Mouse (Mus musculus) ovary, adult 10 weeks (tissue): ENCODE measurements around the gene Klhl1. TPM values are rescaled to one million over a fixed set of nuclear protein-coding genes. Genes with fewer than 3 reads are reported as not detected.

Source experiments
- polyA plus RNA-seq: library from polyadenylated mRNA; stranded (reverse); fragments of 350-450 nt; fragmentation: Illumina TruSeq; extraction: RNeasy Lipid Tissue Mini Kit (QIAGEN cat#74804); gene quantifications from one replicate; pipeline ENCODE4 v1.2.3, GENCODE M21; 2014

Gene Klhl1
- polyA plus RNA-seq = not detected

DNA sequence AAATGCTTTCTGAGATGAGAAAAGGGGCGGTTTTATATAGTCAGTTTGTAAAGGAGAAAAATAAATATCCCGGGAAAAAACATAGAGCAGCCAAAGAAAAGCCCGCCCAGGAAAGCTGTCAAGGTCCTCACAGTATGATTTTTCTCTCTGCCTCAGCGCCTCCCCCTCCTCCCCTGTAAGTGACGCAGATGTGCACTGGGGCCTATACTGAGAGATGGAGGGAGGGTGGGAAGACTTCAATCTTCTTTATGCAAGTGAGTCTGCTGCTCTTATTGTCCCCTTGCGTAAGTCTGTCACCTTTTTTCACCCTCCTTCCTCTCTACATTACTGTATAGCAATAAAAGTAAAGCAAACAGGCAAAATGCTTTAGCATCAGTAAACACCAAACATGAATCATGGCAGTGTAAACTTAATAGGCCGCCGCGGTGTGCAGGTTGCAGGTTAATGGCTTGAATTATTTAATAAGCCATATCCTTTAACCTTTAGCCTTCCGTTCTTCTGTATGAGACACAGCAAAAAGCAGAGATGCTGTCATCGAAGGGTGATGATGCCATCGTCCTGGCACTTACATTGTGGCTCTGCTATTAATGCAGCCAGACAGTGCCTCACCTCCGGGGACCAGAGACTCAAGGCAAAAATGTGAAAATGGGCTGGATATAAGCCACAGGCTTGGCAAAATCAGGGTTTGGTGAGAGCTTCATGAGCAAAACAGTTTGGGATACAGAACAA, at the start of gene Klhl1:
TSS of gene Klhl1 (minus strand) at position 149 of the 729 bp plus-strand sequence.

